Mouse (Mus musculus) cortical plate, adult 2 months (tissue): ENCODE results near the gene Sys1. TPM values are rescaled to one million over a fixed set of nuclear protein-coding genes. Genes with fewer than 3 reads are reported as not detected.

Experiments used
- H3K27ac ChIP-seq: fragments of 200-500 bp; 2 replicates; pipeline ENCODE4 v1.5.1; 2012; ENCODE audit warnings: low read length, control low read depth, inconsistent platforms; ENCODE audit not compliant: insufficient read depth
- H3K4me1 ChIP-seq: fragments of 200-500 bp; 2 replicates; pipeline ENCODE4 v1.6.1; 2011; ENCODE audit warnings: low read length; ENCODE audit not compliant: control insufficient read depth, insufficient read depth
- H3K4me3 ChIP-seq: fragments of 200-500 bp; 2 replicates; pipeline ENCODE4 v1.5.1; 2011; ENCODE audit warnings: mild to moderate bottlenecking, low read length, control low read depth; ENCODE audit not compliant: insufficient read depth
- CTCF ChIP-seq: fragments of 200-500 bp; IDR thresholded peaks from 2 replicates; pipeline ENCODE4 v1.5.1; 2011; ENCODE audit warnings: mild to moderate bottlenecking, control low read depth, low read length; ENCODE audit not compliant: insufficient read depth; ENCODE audit errors: extremely low read depth
- POLR2A ChIP-seq: fragments of 200-500 bp; IDR thresholded peaks from 2 replicates; pipeline ENCODE4 v1.6.1; 2011; ENCODE audit warnings: mild to moderate bottlenecking, low read length, control low read depth; ENCODE audit not compliant: insufficient read depth; ENCODE audit errors: extremely low read depth
- polyA plus RNA-seq: library from polyadenylated mRNA; depleted of rRNA; stranded (reverse); fragments of >200 nt; gene quantifications from 2 replicates; pipeline ENCODE4 v1.2.3, GENCODE M21; 2012

Sys1 gene
- polyA plus RNA-seq, 1 experiment, result 64.5 TPM

DNA sequence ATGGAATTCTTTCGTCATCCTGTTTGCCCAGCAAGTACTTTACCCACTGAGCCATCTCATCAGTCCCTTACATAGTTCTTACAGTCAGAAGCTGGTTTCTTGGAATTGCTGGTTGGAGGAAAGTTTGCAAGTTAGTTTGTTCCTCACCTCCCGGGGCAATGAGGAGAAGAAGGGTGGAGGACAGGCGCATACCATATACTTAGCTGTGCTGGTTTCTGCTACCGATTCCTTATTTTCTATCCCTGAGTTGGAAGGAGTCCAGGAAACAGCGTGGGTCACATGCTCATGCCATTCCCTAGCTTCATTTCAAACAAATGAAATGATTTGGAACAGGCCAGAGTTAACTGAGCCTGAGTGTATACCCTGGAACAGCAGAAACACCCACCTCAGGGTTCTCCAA, 7.8 kb upstream of the Sys1 start:
- Histone ChIP-seq H3K27ac (no peak overlapping the region), H3K4me3 (no peak overlapping the region), H3K4me1 (no peaks in the 10 kb centered on the region)
- TF ChIP-seq CTCF (no peak), POLR2A (no peak)

DNA sequence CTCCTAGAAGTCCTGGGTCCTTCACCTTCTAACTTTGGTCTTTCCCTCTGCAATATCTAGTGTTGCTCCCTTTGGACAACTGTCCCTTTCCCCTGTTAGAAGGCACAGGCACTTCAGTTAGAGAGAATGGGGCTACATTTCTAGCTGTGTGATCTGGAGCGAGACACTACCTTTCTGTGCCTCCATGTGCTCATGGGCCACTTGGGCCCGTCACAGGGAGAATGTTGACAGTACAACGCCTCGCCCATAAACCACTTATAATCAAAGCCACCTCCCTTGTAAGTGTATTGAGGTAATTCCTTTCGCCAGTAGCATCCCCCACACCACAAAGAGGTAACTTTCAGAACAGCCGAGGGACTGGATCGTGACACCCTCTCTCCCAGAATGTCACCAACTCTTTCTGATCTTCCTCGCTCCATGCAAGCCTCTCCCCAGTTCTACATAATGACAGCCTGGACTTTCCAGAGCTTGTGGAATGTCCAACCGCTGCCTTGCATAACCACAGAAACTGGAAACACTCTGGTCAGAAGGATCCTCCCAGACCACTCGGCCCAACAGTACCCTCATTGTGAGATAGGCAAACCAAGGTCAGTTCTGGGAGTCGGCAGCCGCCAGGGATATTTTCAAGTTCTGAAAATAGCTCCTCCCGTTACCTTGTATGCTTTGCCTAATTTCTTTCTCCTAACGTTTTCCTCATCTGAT, 7.3 kb upstream of the Sys1 start:
- H3K27ac ChIP-seq, result no peak overlapping the region
- no peak overlapping the region for H3K4me3 ChIP-seq
- H3K4me1 ChIP-seq, result no peaks in the 10 kb centered on the region; the same call in 1 of the 2 replicates
- TF ChIP-seq CTCF, result no peak
- no peak for TF ChIP-seq POLR2A

DNA sequence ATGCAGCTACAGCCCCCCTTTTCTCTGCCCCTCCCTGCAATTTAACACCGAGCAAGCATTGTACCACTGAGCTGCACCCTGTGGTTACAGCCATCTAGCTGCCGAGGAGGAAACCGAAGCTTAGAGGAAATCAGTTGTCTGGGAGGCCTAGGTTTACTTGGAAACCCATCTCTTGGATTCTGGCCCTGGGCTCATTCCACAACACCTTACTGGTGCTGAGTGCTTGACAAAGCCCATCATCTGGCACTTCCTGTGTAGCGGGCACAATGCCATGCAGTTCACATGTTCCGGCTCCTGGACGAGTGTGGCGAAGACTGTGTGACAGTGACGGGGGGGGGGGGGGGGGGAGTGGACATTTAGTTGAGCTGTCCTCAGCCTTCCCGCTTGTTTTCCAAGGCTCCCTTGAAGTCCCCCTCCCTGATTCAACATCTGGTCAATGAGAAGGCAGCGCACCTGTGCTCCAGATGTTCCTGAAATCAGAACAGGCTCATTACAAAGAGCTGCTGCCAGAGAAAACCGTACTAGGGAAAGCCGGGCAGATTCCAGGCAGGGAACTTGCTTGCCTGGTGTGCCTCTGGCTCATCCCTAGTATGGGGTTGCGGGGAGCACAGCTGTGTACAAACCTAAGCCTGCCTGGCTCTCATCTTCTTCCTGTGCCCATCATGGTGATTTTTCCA, 4.6 kb upstream of the Sys1 start:
- Histone ChIP-seq H3K4me1 (peaks cover 4% of the 10 kb centered on the region; the same call in 1 of the 2 replicates), H3K27ac (no peak overlapping the region), H3K4me3 (no peak overlapping the region)
- no peak for TF ChIP-seq POLR2A
- no peak for TF ChIP-seq CTCF

DNA sequence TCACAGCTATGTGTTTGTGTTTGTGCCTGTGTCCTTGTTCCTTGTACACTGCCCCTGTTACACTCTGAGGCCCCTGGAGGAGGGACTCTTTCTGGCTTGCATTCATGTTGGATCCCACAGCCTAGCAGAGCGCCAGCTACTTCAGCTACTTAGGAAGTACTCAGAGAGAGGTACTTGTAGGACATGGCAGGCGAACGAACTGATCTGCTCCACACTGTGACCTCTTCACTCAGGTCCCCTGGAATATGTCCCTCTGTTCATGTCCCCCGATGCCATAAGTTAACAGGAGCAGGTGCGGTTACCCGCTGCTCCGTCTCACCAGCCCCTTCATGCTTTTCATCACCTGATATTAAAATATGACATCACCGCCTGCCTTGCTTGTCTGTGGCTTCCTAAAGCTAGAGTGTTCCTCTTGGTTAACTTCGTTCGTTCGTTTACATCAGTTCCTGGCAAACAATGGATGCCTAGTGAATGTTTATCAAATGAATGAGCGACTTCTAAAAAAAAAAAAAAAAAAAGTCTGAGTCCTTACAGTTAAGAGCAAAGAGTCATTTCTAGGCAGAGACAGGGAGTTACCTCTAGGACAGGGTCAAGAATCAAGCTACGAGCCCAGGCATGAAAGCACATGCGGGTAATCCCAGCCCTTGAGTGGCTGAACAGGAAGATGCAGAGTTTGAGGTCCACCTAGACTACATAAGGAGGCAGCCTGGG, 3.6 kb upstream of the Sys1 start:
- no peak overlapping the region for H3K4me3 ChIP-seq
- H3K4me1 ChIP-seq, result peaks cover 4% of the 10 kb centered on the region; the same call in 1 of the 2 replicates
- no peak overlapping the region for H3K27ac ChIP-seq
- TF ChIP-seq CTCF (no peak), POLR2A (no peak)

DNA sequence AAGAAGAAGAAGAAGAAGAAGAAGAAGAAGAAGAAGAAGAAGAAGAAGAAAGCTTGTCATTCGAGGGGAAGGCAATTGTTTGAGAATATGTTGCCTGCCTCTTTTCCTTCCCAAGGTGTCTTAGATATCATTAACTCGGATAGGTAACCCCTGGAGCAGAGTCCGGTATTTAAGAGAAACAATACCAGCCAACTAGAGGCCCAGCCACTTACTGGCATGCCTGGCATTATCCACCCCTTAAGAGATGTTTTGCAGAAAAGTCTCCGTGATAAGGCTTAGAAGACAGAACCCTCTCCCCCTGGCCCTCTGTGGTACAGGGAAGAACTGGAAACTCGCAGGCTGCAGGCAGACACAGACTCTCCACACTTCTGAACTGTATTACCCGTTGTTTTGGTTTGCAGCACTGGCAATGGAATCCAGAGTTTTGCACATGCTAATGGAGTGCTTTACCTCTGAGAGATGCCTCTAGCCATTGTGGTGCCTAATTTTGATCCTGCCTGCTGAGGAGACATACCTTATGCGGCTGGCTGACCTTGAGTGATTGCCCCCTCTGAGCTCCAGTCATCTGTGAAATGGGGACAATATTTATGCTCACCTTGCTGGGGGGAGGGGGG, 2.8 kb upstream of the Sys1 start:
- Histone ChIP-seq H3K4me3 (no peak overlapping the region), H3K27ac (no peak overlapping the region), H3K4me1 (peaks cover 4% of the 10 kb centered on the region; the same call in 1 of the 2 replicates)
- no peak for TF ChIP-seq POLR2A
- TF ChIP-seq CTCF, result no peak

DNA sequence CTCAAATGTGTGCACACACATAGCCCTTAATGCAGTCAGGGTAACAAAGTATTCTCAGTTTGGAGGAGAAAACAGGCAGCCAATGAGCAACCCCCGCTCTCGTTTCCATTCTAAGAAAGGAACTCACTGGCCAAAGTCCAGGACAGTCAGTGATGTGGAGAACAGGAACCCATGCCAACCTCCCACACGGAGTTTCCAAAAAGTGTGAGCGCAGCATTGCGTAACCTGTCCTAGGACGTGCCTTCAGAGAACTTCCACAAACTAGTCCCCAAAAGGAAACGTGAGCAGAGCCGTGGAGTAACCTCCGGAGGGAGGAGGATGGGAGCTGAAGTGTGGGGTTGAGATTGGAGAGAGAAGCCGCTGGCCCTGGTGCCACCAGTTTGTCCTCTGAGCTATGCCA, 1.9 kb upstream of the Sys1 start:
- H3K4me3 ChIP-seq, result no peak overlapping the region

DNA sequence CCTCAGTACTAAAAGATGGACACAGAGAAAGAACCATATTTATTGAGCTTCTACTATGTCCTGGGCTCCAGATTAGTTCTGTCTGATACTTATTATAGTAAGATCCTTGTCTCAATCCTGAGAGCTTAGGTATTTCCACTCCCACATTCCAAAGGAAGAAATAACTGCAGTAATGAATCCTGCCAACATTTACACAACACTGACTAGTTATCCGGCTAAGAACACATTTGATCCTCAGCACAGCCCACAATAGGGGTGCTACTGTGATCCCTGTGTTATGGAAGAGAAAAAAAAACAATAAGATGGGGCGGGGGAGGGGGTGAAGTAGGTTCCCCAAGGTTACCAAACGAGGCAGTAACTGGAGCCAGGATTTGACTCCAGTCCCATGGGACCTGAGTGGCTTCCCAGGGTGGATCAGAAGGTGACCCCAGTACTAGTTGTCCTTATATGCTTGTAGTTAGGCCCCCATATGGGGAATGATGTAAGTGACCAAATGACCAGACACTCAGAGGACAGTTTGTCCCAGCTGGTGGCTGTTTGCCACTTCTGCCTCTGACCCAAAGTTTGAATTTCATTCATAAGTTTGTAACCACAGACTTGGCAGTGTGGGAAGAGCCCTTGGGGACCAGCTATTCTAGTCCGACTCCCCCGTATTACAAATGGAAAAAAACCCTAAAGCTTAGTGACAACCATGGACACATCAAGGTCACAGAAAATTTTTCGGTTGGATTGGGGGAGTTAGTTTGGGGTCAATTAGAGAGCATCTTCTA, 1.2 kb upstream of the Sys1 start:
- Histone ChIP-seq H3K4me1 (peaks cover 4% of the 10 kb centered on the region; the same call in 1 of the 2 replicates), H3K4me3 (no peak overlapping the region), H3K27ac (no peak overlapping the region)
- TF ChIP-seq POLR2A (no peak), CTCF (no peak)

More for the DNA sequence above, 1.9 kb upstream of the Sys1 start:
- TF ChIP-seq CTCF (no peak), POLR2A (no peak)
- no peak overlapping the region for H3K27ac ChIP-seq
- H3K4me1 ChIP-seq, result peaks cover 4% of the 10 kb centered on the region; the same call in 1 of the 2 replicates

DNA sequence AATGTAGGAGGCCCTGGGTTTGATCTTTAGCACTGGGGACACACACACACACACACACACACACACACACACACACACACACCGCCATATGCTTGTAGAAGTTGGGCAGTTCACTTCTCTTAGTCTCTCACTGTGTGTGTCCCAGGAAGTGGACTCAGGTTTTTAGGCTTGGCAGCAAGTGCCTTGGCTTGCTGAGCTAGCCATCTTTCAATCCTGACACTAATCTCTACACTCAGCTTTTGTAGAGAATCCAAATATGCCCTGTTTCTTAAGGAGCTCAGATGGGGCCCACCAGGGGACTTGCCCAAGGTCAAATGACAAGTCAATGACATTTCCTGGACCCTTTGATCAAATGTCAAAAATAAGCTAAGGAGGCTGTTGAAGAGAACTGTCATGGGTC, 351 bp upstream of the Sys1 start:
- no peak overlapping the region for H3K27ac ChIP-seq
- TF ChIP-seq CTCF (no peak), POLR2A (no peak)
- H3K4me3 ChIP-seq, result peak overlapping the region; percentile 51; the same call in 1 of the 2 replicates
- peaks cover 4% of the 10 kb centered on the region; the same call in 1 of the 2 replicates for H3K4me1 ChIP-seq
